Comparison of ENCODE assay signal across 11 mouse cellular contexts in genomic region chr5:119668191-119668912, GRCm38 (mm10). TPM values are rescaled to one million over a fixed set of nuclear protein-coding genes. Genes with fewer than 3 reads are reported as not detected.
A peak's percentile ranks its signal among the peaks of the same experiment; 100 is the strongest.
DNase-seq lines count a peak whose midpoint lies in the region; ATAC-seq and TF ChIP-seq lines count a peak whose summit lies in the region.
"Had no signal": no experiment of that assay in that cellular context is flagged by ENCODE, and none has a peak within 500 bp of the region (broad histone marks: within the 10 kb centered on the region; RNA-seq: fewer than 3 reads in every experiment).

No protein-coding gene starts in this region.

- H3K36me3 ChIP-seq in heart, embryonic 15.5 days = no peaks in the 10 kb centered on the region
- H3K36me3 ChIP-seq in limb, embryonic 11.5 days (ENCODE audit: control insufficient read depth, insufficient read depth, low read length) = no peaks in the 10 kb centered on the region
- no peaks in the 10 kb centered on the region for H3K36me3 ChIP-seq in stomach, postnatal 0 days (ENCODE audit: control insufficient read depth, insufficient read depth, low read length)

- H3K9ac ChIP-seq in heart, embryonic 15.5 days = no peak overlapping the region
- peak overlapping the region; percentile 53 for H3K9ac ChIP-seq in limb, embryonic 11.5 days (ENCODE audit: low read length)
- peak overlapping the region; percentile 18; the same call in 1 of the 2 replicates for H3K9ac ChIP-seq in stomach, postnatal 0 days (ENCODE audit: low read length)

- no peaks in the 10 kb centered on the region for H3K9me3 ChIP-seq in heart, embryonic 15.5 days (replicated peaks)
- no peaks in the 10 kb centered on the region for H3K9me3 ChIP-seq in limb, embryonic 11.5 days (ENCODE audit: control insufficient read depth, low read length)
- H3K9me3 ChIP-seq in stomach, postnatal 0 days (ENCODE audit: control insufficient read depth, low read length) = no peaks in the 10 kb centered on the region

- ATAC-seq in heart, embryonic 15.5 days (replicated peaks; ENCODE audit: insufficient number of reproducible peaks, insufficient read depth, low FRiP score, low read depth) = no peak
- ATAC-seq in limb, embryonic 11.5 days (ENCODE audit: insufficient number of reproducible peaks, low FRiP score, low TSS enrichment, low read depth) = no peak
- ATAC-seq in stomach, postnatal 0 days (ENCODE audit: low FRiP score, low TSS enrichment) = no peak
- no peak for ATAC-seq in activated CD4-positive, CD25-positive, alpha-beta regulatory T cell, adult 4 months

- WGBS in heart, embryonic 15.5 days = 19% methylated on average over 34 of the region's 34 CpGs
- under 1% methylated on average over 33 of the region's 34 CpGs for WGBS in limb, embryonic 11.5 days
- WGBS in stomach, postnatal 0 days = 36% methylated on average over 34 of the region's 34 CpGs

- TF ChIP-seq CTCF in stomach, postnatal 0 days (IDR thresholded peaks at IDR 0.05; ENCODE audit: low read depth) = no peak

- peaks cover 80% of the 10 kb centered on the region for H3K27me3 ChIP-seq in heart, embryonic 15.5 days
- H3K27me3 ChIP-seq in limb, embryonic 11.5 days (ENCODE audit: control insufficient read depth, insufficient read depth, low read length) = peaks cover 73% of the 10 kb centered on the region
- peaks cover 27% of the 10 kb centered on the region; the same call in 1 of the 2 replicates for H3K27me3 ChIP-seq in stomach, postnatal 0 days (ENCODE audit: control insufficient read depth, insufficient read depth, low read length)

- H3K4me3 ChIP-seq in heart, embryonic 15.5 days = peak overlapping the region; percentile 46; the same call in 1 of the 2 replicates
- peak overlapping the region; percentile 66 for H3K4me3 ChIP-seq in limb, embryonic 11.5 days (ENCODE audit: low read depth, low read length)
- H3K4me3 ChIP-seq in stomach, postnatal 0 days (ENCODE audit: low read depth, low read length) = no peak overlapping the region

- no peak overlapping the region for H3K27ac ChIP-seq in heart, embryonic 15.5 days
- H3K27ac ChIP-seq in limb, embryonic 11.5 days (replicated peaks; ENCODE audit: low read depth, low read length) = peak overlapping the region; percentile 91
- H3K27ac ChIP-seq in stomach, postnatal 0 days (replicated peaks) = no peak overlapping the region

- DNase-seq in heart, adult 8-10 months (ENCODE audit: low spot score) = no peak
- DNase-seq in retina, embryonic 14.5 days (ENCODE audit: low spot score) = peak; percentile 39
- no peak for DNase-seq in retina, postnatal 1 day
- peak; percentile 64 for DNase-seq in limb, embryonic 11.5 days (ENCODE audit: low spot score)
- DNase-seq in stomach, postnatal 0 days (ENCODE audit: low spot score) = no peak
- no peak for DNase-seq in right cerebral cortex, postnatal 25 days
- DNase-seq: cerebellum, postnatal 36 days; kidney, adult 9 months; thymus, postnatal 4 days had no signal

- H3K4me2 ChIP-seq in heart, embryonic 15.5 days = peak overlapping the region; percentile 94
- peak overlapping the region; percentile 68 for H3K4me2 ChIP-seq in limb, embryonic 11.5 days (ENCODE audit: low read depth, severe bottlenecking)
- H3K4me2 ChIP-seq in stomach, postnatal 0 days (replicated peaks; ENCODE audit: low read depth) = no peak overlapping the region

- H3K4me1 ChIP-seq in heart, embryonic 15.5 days (replicated peaks) = peaks cover 30% of the 10 kb centered on the region
- H3K4me1 ChIP-seq in limb, embryonic 11.5 days (ENCODE audit: control insufficient read depth, insufficient read depth, low read length) = peaks cover 25% of the 10 kb centered on the region
- H3K4me1 ChIP-seq in stomach, postnatal 0 days (replicated peaks; ENCODE audit: control insufficient read depth, insufficient read depth) = no peaks in the 10 kb centered on the region; the same call in 1 of the 2 replicates

- no peak for TF ChIP-seq EP300 in stomach, postnatal 0 days (optimal IDR thresholded peaks at IDR 0.05)

RNA-seq across cellular contexts. Expression of gene Tbx3, which starts 2.1 kb away (rescaled TPM):
- polyA plus RNA-seq in heart, embryonic 15.5 days (2015; fragmentation: Nextera tagmentation; extraction: Ambion mirVana) = 10.0 and 11.4 TPM in 2 replicates
- total RNA-seq in heart, adult 8-10 months (2022) = 10 to 100 TPM in 3 of 4 experiments, 1 to 10 TPM in 1; 8.9 to 12.7 (median 10.2) TPM
- polyA plus RNA-seq in limb, embryonic 11.5 days (2014; fragmentation: Nextera tagmentation; extraction: Ambion mirVana) = 42.6 and 52.2 TPM in 2 replicates
- polyA plus RNA-seq in stomach, postnatal 0 days (2015; fragmentation: Nextera tagmentation; extraction: Ambion mirVana) = 6.8 and 7.5 TPM in 2 replicates
- polyA plus RNA-seq in activated CD4-positive, CD25-positive, alpha-beta regulatory T cell, adult 4 months (2017; shearing (Covaris generic)) = not detected

Comparison
In these comparisons a context has a peak if more than half of its experiments do, and no peak if none do; other contexts are left out.
1. DNase-seq: peak in retina, embryonic 14.5 days (single experiment) and limb, embryonic 11.5 days (single experiment); none in heart, adult 8-10 months (single experiment), retina, postnatal 1 day (single experiment), stomach, postnatal 0 days (single experiment) and right cerebral cortex, postnatal 25 days (single experiment).